Mouse (Mus musculus): ENCODE measurements around the gene Banf2.

DNA sequence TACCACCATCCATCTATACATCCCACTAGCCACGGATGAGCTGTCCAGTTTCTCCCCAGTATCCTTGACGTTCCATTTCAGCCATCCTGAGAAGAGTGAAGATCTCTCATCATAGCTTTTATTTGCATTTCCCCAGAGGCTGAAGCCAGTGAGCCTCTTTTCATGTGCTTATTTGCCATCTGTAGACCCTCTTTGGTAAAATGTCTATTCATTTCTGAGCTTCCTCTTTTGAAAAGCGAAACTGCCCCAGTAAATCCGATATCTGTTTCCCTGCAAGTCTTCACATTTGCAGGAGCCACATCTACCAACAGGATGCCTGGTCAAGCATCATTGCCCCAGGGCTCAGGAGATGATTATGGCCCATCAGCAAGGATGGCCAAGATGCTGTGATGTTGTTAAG lies 59.9 kb downstream of the Banf2 start:
- no peak for TF ChIP-seq CTCF (conservative IDR thresholded peaks at IDR 0.05; ENCODE audit: low read length)
- no peak for TF ChIP-seq NANOG (IDR thresholded peaks at IDR 0.05; ENCODE audit: borderline replicate concordance, low read length)
